Mouse (Mus musculus) spleen, adult 10 weeks (tissue): ENCODE measurements around the gene Slc26a1. TPM values are rescaled to one million over a fixed set of nuclear protein-coding genes. Genes with fewer than 3 reads are reported as not detected.

Experiments
- polyA plus RNA-seq: library from polyadenylated mRNA; stranded (reverse); fragments of 350-450 nt; fragmentation: Illumina TruSeq; extraction: RNeasy Lipid Tissue Mini Kit (QIAGEN cat#74804); gene quantifications from one replicate; pipeline ENCODE4 v1.2.3, GENCODE M21; 2015; ENCODE audit warnings: low replicate concordance; ENCODE audit not compliant: insufficient read depth

Gene Slc26a1
- 0.07 TPM for polyA plus RNA-seq

GRCm38 (mm10) chr5:108675251-108675816, at the start of gene Slc26a1:
Gene Slc26a1 (minus strand): TSS chr5:108675569.

GRCm38 (mm10) chr5:108692271-108692670, 16.9 kb upstream of the Slc26a1 start, which contains the start of gene Fgfrl1:
Gene Fgfrl1 (plus strand): TSS chr5:108692382.

GRCm38 (mm10) chr5:108668977-108669936, 6.1 kb downstream of the Slc26a1 start, which contains the start of gene Dgkq:
Gene Dgkq (minus strand): TSS chr5:108669672.

GRCm38 (mm10) chr5:108659698-108660631, 15.4 kb downstream of the Slc26a1 start, which contains the start of gene Idua:
Gene Idua (plus strand): TSS chr5:108660331.

GRCm38 (mm10) chr5:108629634-108630483, 45.5 kb downstream of the Slc26a1 start, which contains the start of the genes Gak and Tmem175:
Gene Gak (minus strand): TSS chr5:108629755.
Gene Tmem175 (plus strand): TSS chr5:108629770.

Other genes with a start within 250 kb of the Slc26a1 start
- 237 TPM for gene Atp5k, start 241.1 kb downstream of the Slc26a1 start, polyA plus RNA-seq
- 3.4 TPM for gene Mfsd7a, start 226.7 kb downstream of the Slc26a1 start, polyA plus RNA-seq
- 15.6 TPM for gene Pcgf3, start 214.3 kb downstream of the Slc26a1 start, polyA plus RNA-seq
- not detected for gene Cplx1, start 125.5 kb downstream of the Slc26a1 start, polyA plus RNA-seq
- 91.9 TPM for gene Gak, start 45.8 kb downstream of the Slc26a1 start, polyA plus RNA-seq
- gene Tmem175, start 45.8 kb downstream of the Slc26a1 start, polyA plus RNA-seq: 30.0 TPM
- gene Idua, start 15.2 kb downstream of the Slc26a1 start, polyA plus RNA-seq: 22.7 TPM
- 22.0 TPM for gene Dgkq, start 5.9 kb downstream of the Slc26a1 start, polyA plus RNA-seq
- gene Fgfrl1, start 16.8 kb upstream of the Slc26a1 start, polyA plus RNA-seq: 2.4 TPM
- not detected for gene Rnf212, start 99.4 kb upstream of the Slc26a1 start, polyA plus RNA-seq
- gene Tmed11, start 119.8 kb upstream of the Slc26a1 start, polyA plus RNA-seq: not detected
- gene Vmn2r8, start 133.3 kb upstream of the Slc26a1 start, polyA plus RNA-seq: not detected
- not detected for gene Vmn2r9, start 177.0 kb upstream of the Slc26a1 start, polyA plus RNA-seq